Mouse (Mus musculus) cerebellum, adult 2 months (tissue): ENCODE measurements at regions not wholly inside any gene's neighbourhood (a gene's known extent, or its start where the extent isn't known, plus 50 kb on each side); places are given as distances from the start of the nearest gene placed in this dataset.

Experiments used
- DNase-seq, 2 experiments: peaks; one replicate each; pipeline ENCODE4 v3.0.0; 2021
- H3K27ac ChIP-seq: fragments of 200-500 bp; 2 replicates; pipeline ENCODE4 v1.5.1; 2012; ENCODE audit warnings: low read length, control low read depth, inconsistent platforms; ENCODE audit not compliant: insufficient read depth
- H3K27me3 ChIP-seq: fragments of 200-500 bp; 2 replicates; pipeline ENCODE4 v1.6.1; 2012; ENCODE audit warnings: inconsistent platforms, mild to moderate bottlenecking, low read length, moderate library complexity; ENCODE audit not compliant: control insufficient read depth, insufficient read depth
- H3K4me1 ChIP-seq: fragments of 200-500 bp; 2 replicates; pipeline ENCODE4 v1.6.1; 2011; ENCODE audit warnings: low read length; ENCODE audit not compliant: control insufficient read depth, insufficient read depth
- H3K4me3 ChIP-seq: fragments of 200-500 bp; replicated peaks from 2 replicates; pipeline ENCODE3; 2011; ENCODE audit warnings: mild to moderate bottlenecking, low read depth, low read length, control low read depth; ENCODE audit not compliant: insufficient read depth
- CTCF ChIP-seq: fragments of 200-500 bp; IDR thresholded peaks from 2 replicates; pipeline ENCODE4 v1.5.1; 2011; ENCODE audit warnings: low read depth, mild to moderate bottlenecking, control low read depth, low read length, moderate library complexity, borderline replicate concordance; ENCODE audit not compliant: insufficient read depth
- POLR2A ChIP-seq: fragments of 200-500 bp; IDR thresholded peaks from 2 replicates; pipeline ENCODE4 v1.6.1; 2011; ENCODE audit warnings: low read length, control low read depth, borderline replicate concordance; ENCODE audit not compliant: insufficient read depth
- WGBS: fragments of 180-500 bp; shearing (Covaris S2); methylation state at CpG from one replicate; pipeline ENCODE4 v1.1.7; 2018; 5-methylcytosine and 5-hydroxymethylcytosine counted together

GRCm38 (mm10) chr5:148775232-148775631, 153.9 kb downstream of the Katnal1 start:
- Histone ChIP-seq H3K4me1 (no peaks in the 10 kb centered on the region), H3K4me3 (no peak overlapping the region), H3K27ac (no peak overlapping the region), H3K27me3 (no peaks in the 10 kb centered on the region)
- no peak for DNase-seq
- TF ChIP-seq POLR2A (no peak), CTCF (no peak)
- 89% methylated on average over 3 of the region's 3 CpGs for WGBS

- no peak for DNase-seq
- TF ChIP-seq CTCF (no peak), POLR2A (no peak)
- WGBS, result 67% methylated on average over 3 of the region's 3 CpGs
- Histone ChIP-seq H3K4me1 (no peaks in the 10 kb centered on the region), H3K4me3 (no peak overlapping the region), H3K27ac (no peak overlapping the region), H3K27me3 (no peaks in the 10 kb centered on the region)
Measured at GRCm38 (mm10) chr5:148774446-148774845, 154.7 kb downstream of the Katnal1 start.

- no peak for DNase-seq
- TF ChIP-seq CTCF (no peak), POLR2A (no peak)
- no peak overlapping the region for H3K27ac ChIP-seq
- H3K27me3 ChIP-seq, result no peaks in the 10 kb centered on the region
- H3K4me1 ChIP-seq, result no peaks in the 10 kb centered on the region
- WGBS, result 86% methylated on average over 4 of the region's 4 CpGs
- H3K4me3 ChIP-seq, result no peak overlapping the region
Measured at GRCm38 (mm10) chr5:148769452-148769851, 159.7 kb downstream of the Katnal1 start.

- 63% methylated on average over 7 of the region's 7 CpGs for WGBS
- TF ChIP-seq POLR2A (no peak), CTCF (no peak)
- Histone ChIP-seq H3K4me3 (no peak overlapping the region), H3K27ac (no peak overlapping the region), H3K4me1 (no peaks in the 10 kb centered on the region), H3K27me3 (no peaks in the 10 kb centered on the region)
- DNase-seq, result no peak
Measured at GRCm38 (mm10) chr5:148768346-148768745, 160.8 kb downstream of the Katnal1 start.

GRCm38 (mm10) chr5:148765993-148766392, 163.1 kb downstream of the Katnal1 start:
- DNase-seq, result no peak
- H3K4me1 ChIP-seq, result no peaks in the 10 kb centered on the region
- H3K27ac ChIP-seq, result no peak overlapping the region
- H3K27me3 ChIP-seq, result no peaks in the 10 kb centered on the region
- TF ChIP-seq POLR2A (no peak), CTCF (no peak)
- WGBS, result 93% methylated on average over 7 of the region's 7 CpGs
- no peak overlapping the region for H3K4me3 ChIP-seq

- no peak overlapping the region for H3K27ac ChIP-seq
- DNase-seq, result no peak
- no peak for TF ChIP-seq CTCF
- no peak for TF ChIP-seq POLR2A
Measured at GRCm38 (mm10) chr5:148760108-148760507, 169.0 kb downstream of the Katnal1 start.

GRCm38 (mm10) chr5:148758786-148759185, 170.3 kb downstream of the Katnal1 start:
- WGBS, result 33% methylated on average over 7 of the region's 7 CpGs
- DNase-seq, result no peak
- no peaks in the 10 kb centered on the region for H3K27me3 ChIP-seq
- no peaks in the 10 kb centered on the region for H3K4me1 ChIP-seq
- no peak overlapping the region for H3K27ac ChIP-seq
- H3K4me3 ChIP-seq, result no peak overlapping the region
- TF ChIP-seq POLR2A, result no peak
- TF ChIP-seq CTCF, result no peak

More at GRCm38 (mm10) chr5:148760108-148760507, 169.0 kb downstream of the Katnal1 start:
- 54% methylated on average over 9 of the region's 9 CpGs for WGBS
- H3K4me3 ChIP-seq, result no peak overlapping the region
- no peaks in the 10 kb centered on the region for H3K4me1 ChIP-seq
- H3K27me3 ChIP-seq, result no peaks in the 10 kb centered on the region

GRCm38 (mm10) chr5:148757715-148758114, 171.4 kb downstream of the Katnal1 start:
- WGBS, result 71% methylated on average over 5 of the region's 5 CpGs

GRCm38 (mm10) chr5:148757236-148757635, 171.9 kb downstream of the Katnal1 start:
- H3K4me1 ChIP-seq, result no peaks in the 10 kb centered on the region
- WGBS, result 21% methylated on average over 8 of the region's 8 CpGs
- H3K27me3 ChIP-seq, result no peaks in the 10 kb centered on the region
- TF ChIP-seq POLR2A (no peak), CTCF (no peak)
- DNase-seq, result no peak
- no peak overlapping the region for H3K27ac ChIP-seq
- no peak overlapping the region for H3K4me3 ChIP-seq

More at GRCm38 (mm10) chr5:148757715-148758114, 171.4 kb downstream of the Katnal1 start:
- H3K27ac ChIP-seq, result no peak overlapping the region
- H3K4me3 ChIP-seq, result no peak overlapping the region
- no peak for TF ChIP-seq POLR2A
- no peak for TF ChIP-seq CTCF
- H3K4me1 ChIP-seq, result no peaks in the 10 kb centered on the region
- no peak for DNase-seq
- H3K27me3 ChIP-seq, result no peaks in the 10 kb centered on the region
